Mouse (Mus musculus) layer of hippocampus, postnatal 14 days (tissue): ENCODE measurements at regions not wholly inside any gene's neighbourhood (a gene's known extent, or its start where the extent isn't known, plus 50 kb on each side); places are given as distances from the start of the nearest gene placed in this dataset.

Experiments
- DNase-seq, 2 experiments: peaks; one replicate each; pipeline ENCODE4 v3.0.0; 2021 to 2022; ENCODE audit warnings: low spot score in 2 of 2, mixed read lengths in 1 of 2

- no peak for DNase-seq
These were observed 53.5 kb upstream of the Ptpn1 start for GRCm38 (mm10) chr2:167878255-167878865.

- DNase-seq, result no peak
These were observed 54.5 kb upstream of the Ptpn1 start for GRCm38 (mm10) chr2:167877254-167877870.

- DNase-seq, result no peak
These were observed 59.4 kb upstream of the Ptpn1 start for GRCm38 (mm10) chr2:167872507-167872906.

DNA sequence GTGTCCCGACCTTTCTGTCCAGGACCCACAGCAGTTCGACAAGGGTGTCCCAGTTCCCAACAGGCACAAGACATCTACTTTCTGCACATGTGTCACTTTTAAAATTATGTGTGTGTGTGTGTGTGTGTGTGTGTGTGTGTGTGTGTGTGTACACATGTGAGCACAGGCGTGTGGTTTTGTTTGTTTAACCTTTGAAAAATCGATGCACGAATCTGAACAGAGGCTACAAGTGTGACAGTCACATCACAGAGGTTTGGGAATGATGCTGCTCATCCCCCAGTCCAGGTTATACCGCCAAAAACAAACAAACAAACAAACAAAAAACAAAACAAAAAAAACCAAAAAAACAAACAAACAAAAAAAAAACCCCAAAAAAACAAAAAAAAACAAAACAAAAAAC, 61.7 kb upstream of the Ptpn1 start:
- DNase-seq, result no peak

GRCm38 (mm10) chr2:167866751-167867150, 65.1 kb upstream of the Ptpn1 start:
- no peak for DNase-seq

DNA sequence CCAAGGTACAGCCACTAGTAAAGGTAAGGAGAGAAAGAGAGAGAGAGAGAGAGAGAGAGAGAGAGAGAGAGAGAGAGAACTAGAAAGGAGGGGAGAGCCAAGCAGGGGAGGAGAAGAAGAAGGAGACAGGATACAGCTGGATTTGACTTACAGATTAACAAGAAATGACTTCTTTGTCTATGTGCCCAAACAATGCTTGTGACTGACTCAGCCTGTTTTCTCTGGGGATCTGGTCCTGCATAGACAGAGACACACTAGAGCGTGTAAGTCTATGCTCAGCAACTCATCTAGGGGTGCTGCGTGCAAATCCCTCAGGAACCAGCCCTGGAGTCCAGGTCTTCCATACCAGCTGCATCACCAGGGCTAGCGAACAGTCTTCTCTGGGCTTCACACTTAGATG, 66.3 kb upstream of the Ptpn1 start:
- DNase-seq, result no peak

- DNase-seq, result no peak
These were observed 67.2 kb upstream of the Ptpn1 start for GRCm38 (mm10) chr2:167864672-167865071.

GRCm38 (mm10) chr2:167864228-167864627, 67.6 kb upstream of the Ptpn1 start:
- DNase-seq, result no peak

GRCm38 (mm10) chr2:167863616-167864015, 68.2 kb upstream of the Ptpn1 start:
- no peak for DNase-seq

DNA sequence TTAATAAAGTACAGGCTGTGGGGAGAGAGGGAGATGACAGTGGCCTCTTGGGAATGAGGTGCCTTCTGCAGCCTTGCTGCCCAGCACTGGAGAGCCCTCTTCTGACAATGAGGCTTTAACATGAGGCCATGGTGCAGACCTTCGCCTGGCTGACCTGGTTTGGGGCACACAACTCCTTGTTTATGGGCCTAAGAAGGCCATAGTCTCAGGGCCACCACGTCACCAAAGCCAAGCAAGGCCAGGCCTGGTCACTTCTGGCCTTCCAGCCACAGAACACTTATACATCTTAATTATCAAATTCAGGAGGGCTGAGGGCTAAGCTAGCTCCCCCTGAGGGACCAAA, 70.7 kb upstream of the Ptpn1 start:
- DNase-seq, result no peak

DNA sequence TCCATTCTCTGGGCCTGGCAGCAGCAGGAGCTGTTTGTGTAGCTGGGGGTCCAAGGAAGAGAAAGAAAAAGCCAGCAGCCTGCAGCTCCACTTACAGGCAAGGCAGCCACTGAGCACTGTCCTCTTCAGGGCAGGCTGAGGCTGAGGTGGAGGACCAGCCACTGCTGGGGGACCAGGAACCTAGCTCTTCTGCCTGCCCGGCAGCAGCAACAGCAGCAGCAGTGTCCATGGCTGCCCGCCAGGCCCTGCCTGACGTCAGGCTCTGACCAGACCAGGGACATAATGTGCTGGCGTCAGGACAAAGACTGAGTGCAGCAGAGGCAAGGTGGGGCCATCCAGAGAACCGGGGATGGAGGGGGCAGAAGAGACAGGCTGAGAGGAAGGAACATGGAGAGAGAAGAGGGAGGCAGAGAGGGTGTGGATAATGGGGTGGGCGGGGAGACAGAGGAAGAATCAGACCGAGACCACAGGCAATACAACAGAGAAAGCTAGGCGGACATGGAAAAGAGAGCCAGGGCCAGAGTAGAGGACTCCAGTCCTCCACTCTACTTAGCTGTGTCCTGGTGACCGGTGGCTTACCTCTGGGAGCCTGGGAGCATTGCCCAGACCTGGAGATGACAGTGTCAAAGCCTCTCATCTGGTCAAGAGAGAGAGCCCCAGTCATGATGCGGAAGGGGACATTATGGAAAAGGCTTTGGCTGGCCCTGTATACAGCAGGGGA, 71.2 kb upstream of the Ptpn1 start:
- peak; percentile 44 to 74 for DNase-seq

DNA sequence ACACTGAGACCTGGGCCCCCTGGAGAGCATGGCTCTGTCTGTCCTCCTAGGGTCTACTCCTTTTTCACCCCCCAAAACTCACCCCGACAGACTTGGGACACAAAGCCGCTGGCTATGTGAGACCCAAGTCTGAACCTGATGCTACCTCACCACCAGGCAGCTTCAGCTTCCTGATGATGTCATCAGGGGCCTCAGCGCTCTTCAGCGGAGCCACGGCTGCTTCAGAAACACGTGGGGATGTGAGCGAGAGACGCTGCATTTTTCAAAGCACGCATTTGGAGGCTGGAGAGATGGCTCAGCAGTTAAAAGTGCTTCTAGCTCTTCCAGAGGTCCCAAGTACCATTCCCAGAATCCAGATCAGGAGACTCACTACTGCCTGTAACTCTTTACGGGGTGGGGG, 72.3 kb upstream of the Ptpn1 start:
- no peak for DNase-seq

GRCm38 (mm10) chr2:167858346-167858745, 73.5 kb upstream of the Ptpn1 start:
- DNase-seq, result no peak

DNA sequence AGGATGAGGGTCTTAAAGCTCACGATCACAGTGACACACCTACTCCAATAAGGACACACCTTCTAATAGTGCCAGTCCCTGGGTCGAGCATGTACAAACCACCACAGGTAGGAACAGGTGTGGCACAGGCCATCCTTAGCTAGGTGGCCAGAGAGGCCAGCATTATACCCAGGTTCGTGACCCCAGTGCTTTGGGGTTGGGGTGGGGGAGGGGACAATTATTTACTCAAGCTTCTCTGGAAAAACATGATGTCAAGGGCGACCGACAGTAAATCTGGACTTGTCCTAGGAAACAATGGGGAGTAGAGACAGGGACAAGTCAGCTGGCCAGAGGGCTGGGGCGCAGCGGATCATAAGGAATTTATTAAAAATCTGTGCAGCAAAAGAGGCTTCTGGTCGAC, 73.9 kb upstream of the Ptpn1 start:
- DNase-seq, result no peak

DNA sequence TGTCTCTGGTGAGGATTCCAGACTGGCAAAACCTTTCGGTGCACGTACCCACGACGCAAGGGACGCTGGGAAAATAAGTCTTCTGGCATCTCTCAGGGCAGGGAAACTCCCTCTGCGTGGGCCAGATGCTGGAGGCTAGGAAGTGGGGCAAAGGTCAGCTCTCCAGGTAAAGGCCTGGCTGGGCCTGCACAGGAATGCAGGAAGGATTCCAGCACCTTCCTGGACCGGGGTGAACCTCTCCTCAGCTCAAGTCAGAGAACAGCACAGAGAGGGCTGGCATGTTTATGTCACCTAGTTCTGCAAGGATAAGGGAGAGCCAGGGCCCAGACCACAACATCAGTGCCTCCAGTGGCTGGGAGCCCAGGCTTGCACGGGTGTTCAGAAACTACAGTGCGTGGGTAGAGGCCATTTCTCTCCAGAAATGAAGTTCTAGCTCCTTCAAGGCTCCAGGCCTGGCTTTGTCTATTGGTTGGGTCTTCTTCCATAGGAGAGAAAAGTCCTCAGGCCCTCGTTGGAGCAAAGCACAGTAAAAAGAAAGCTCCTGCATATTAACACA, 74.9 kb upstream of the Ptpn1 start:
- DNase-seq, result no peak

DNA sequence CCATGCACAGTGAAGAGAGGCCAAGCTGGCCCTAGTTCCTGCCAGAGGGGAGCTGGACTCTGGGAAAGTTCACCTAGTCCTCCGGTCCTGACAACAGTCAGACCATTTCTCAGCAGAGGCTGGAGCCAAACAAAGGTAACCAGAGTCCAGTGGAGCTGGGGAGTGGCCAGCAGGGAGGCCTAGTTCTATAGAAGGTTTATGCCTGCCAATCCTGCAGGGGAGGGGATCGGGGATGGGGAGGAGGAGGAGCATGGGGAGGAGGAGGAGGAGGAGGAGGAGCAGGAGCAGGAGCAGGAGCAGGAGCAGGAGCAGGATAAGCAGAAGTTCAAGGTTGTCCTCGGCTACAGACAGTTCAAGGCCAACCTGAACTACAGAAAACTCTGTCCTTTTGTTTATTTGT, 75.8 kb upstream of the Ptpn1 start:
- no peak for DNase-seq

GRCm38 (mm10) chr2:167854060-167854459, 77.8 kb upstream of the Ptpn1 start:
- DNase-seq, result no peak

DNA sequence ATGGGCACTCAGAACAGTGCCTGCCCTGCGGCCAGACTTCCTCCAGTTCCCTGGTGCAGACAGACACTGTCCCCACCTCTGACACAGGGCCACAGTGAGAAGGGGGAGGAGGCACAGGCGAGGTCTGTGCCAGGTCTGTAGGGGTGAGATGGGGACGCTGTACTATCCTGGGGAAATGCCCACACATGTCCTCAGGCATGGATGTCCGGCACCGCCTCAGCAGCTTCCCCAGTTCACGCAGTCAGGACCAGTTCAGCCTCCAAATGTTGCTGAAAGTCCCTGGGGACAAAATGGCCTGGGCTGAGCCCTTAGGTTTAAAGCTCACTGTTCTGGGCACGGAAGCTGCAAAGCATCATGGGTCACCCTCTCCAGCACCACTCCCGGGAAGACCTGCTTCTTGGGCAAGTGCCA, 78.4 kb upstream of the Ptpn1 start:
- DNase-seq, result no peak

- no peak for DNase-seq
These were observed 79.3 kb upstream of the Ptpn1 start for GRCm38 (mm10) chr2:167852582-167852981.

DNA sequence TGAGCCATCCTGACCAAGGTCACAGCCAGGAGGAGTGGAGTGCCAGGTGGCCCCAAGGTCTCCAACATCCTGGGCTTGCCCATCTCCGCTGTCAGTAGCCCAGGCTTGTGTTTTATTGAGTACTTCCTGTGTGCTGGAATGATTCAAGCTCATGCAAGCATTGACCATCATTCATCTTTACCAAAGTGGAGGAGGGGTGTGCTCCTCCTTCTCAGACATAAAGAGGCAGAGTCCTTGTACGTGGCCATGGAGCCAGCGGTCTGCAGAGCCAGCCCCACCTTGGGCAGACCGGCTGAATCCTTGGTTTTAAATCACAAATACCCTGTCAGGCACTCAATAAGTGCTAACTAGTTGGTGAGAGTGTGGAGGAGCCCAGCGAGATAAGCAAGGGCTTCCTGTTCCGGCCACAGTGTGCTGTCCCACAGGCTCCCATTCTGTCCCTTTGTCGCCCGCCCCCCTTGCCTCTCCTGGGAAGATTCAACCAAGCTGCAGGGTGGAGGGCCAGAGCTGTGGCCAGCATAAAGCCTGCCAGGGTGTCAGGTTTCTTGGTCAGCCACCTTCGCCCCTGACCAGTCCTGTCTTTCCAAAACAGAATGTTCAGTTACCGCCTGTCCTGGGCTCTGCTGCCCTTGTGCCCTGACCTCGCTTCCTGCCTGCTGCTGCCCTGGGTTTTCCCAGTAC, 80.5 kb upstream of the Ptpn1 start:
- no peak for DNase-seq

DNA sequence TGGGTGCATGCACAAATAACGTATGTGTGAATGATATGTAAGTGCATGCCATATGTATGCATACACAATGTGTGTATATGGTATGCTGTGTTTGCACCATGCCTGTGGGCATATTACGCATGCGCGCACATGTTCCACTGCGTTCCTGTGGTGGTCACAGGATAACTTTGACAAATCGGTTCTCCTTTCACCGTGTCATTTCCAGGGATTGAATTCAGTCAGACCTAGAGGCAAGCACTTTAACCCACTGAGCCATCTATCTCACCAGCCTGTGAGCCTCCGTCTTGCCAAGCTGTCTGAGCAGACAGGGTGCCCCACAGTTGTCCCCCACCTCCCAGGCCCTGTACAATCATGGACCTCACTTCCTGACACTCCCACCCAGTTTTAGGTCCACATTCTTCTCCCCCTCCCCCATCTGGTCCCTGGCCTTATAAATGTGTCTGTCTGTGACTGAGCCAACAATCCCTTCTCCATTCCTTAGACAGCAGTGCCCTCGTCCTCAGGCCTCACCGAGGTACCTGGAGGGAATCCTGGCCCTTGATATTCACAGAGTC, 81.8 kb upstream of the Ptpn1 start:
- DNase-seq, result no peak
